Comparison of ENCODE assay signal across 11 mouse cellular contexts in genomic region chr3:152108003-152108395, GRCm38 (mm10). TPM values are rescaled to one million over a fixed set of nuclear protein-coding genes. Genes with fewer than 3 reads are reported as not detected.
A peak's percentile ranks its signal among the peaks of the same experiment; 100 is the strongest.
DNase-seq lines count a peak whose midpoint lies in the region; ATAC-seq and TF ChIP-seq lines count a peak whose summit lies in the region.
"Had no signal": no experiment of that assay in that cellular context is flagged by ENCODE, and none has a peak within 500 bp of the region (broad histone marks: within the 10 kb centered on the region; RNA-seq: fewer than 3 reads in every experiment).

No protein-coding gene starts in this region.

- H3K36me3 ChIP-seq in heart, postnatal 0 days (replicated peaks; ENCODE audit: control insufficient read depth, insufficient read depth, low read length) = no peaks in the 10 kb centered on the region
- no peaks in the 10 kb centered on the region for H3K36me3 ChIP-seq in lung, embryonic 16.5 days (ENCODE audit: control insufficient read depth, insufficient read depth, low read length)
- no peaks in the 10 kb centered on the region for H3K36me3 ChIP-seq in embryonic facial prominence, embryonic 12.5 days
- H3K36me3 ChIP-seq in midbrain, embryonic 15.5 days (replicated peaks) = no peaks in the 10 kb centered on the region

- no peaks in the 10 kb centered on the region for H3K27me3 ChIP-seq in heart, postnatal 0 days (ENCODE audit: control insufficient read depth, insufficient read depth, low read length)
- H3K27me3 ChIP-seq in lung, embryonic 16.5 days (ENCODE audit: control insufficient read depth, insufficient read depth, low read depth, low read length) = peaks cover 3% of the 10 kb centered on the region; the same call in 1 of the 2 replicates
- H3K27me3 ChIP-seq in embryonic facial prominence, embryonic 12.5 days = peaks cover 16% of the 10 kb centered on the region; the same call in 1 of the 2 replicates
- H3K27me3 ChIP-seq in midbrain, embryonic 15.5 days (replicated peaks) = 0 out of 2 replicates have a peak, but pooled peaks cover 5% of the 10 kb centered on the region
- H3K27me3 ChIP-seq in cerebellum, adult 2 months (ENCODE audit: control insufficient read depth, insufficient read depth, low read length) = no peaks in the 10 kb centered on the region

- no peak for TF ChIP-seq CTCF in heart, postnatal 0 days (IDR thresholded peaks at IDR 0.05; ENCODE audit: low read depth)
- no peak for TF ChIP-seq CTCF in cerebellum, adult 2 months (IDR thresholded peaks at IDR 0.05; ENCODE audit: borderline replicate concordance, insufficient read depth, low read depth, low read length)

- peaks cover 19% of the 10 kb centered on the region for H3K4me1 ChIP-seq in heart, postnatal 0 days (ENCODE audit: control insufficient read depth, insufficient read depth)
- H3K4me1 ChIP-seq in lung, embryonic 16.5 days (replicated peaks; ENCODE audit: control insufficient read depth, insufficient read depth, low read length) = peaks cover 21% of the 10 kb centered on the region
- H3K4me1 ChIP-seq in embryonic facial prominence, embryonic 12.5 days = peaks cover 49% of the 10 kb centered on the region
- peaks cover 26% of the 10 kb centered on the region for H3K4me1 ChIP-seq in midbrain, embryonic 15.5 days
- no peaks in the 10 kb centered on the region; the same call in 1 of the 2 replicates for H3K4me1 ChIP-seq in cerebellum, adult 2 months (ENCODE audit: control insufficient read depth, insufficient read depth, low read length)

- no peak for TF ChIP-seq POLR2A in cerebellum, adult 2 months (IDR thresholded peaks at IDR 0.05; ENCODE audit: borderline replicate concordance, insufficient read depth, low read length)

- no peaks in the 10 kb centered on the region for H3K9me3 ChIP-seq in heart, postnatal 0 days (replicated peaks; ENCODE audit: control insufficient read depth, low read length)
- H3K9me3 ChIP-seq in lung, embryonic 16.5 days (ENCODE audit: control insufficient read depth, low read length) = no peaks in the 10 kb centered on the region
- H3K9me3 ChIP-seq in embryonic facial prominence, embryonic 12.5 days = 0 out of 2 replicates have a peak, but pooled peaks cover 3% of the 10 kb centered on the region
- H3K9me3 ChIP-seq in midbrain, embryonic 15.5 days = no peaks in the 10 kb centered on the region

- 0 out of 2 replicates have a peak overlapping the region, but pooled peaks have one; percentile 33 for H3K4me3 ChIP-seq in heart, postnatal 0 days (ENCODE audit: low read depth, low read length)
- H3K4me3 ChIP-seq in lung, embryonic 16.5 days (ENCODE audit: low read length) = no peak overlapping the region
- H3K4me3 ChIP-seq in embryonic facial prominence, embryonic 12.5 days = no peak overlapping the region
- H3K4me3 ChIP-seq in midbrain, embryonic 15.5 days = no peak overlapping the region
- H3K4me3 ChIP-seq in cerebellum, adult 2 months (replicated peaks; ENCODE audit: insufficient read depth, low read depth, low read length) = no peak overlapping the region

- TF ChIP-seq EP300 in heart, postnatal 0 days (IDR thresholded peaks at IDR 0.05; ENCODE audit: low read depth) = no peak

- peak overlapping the region; percentile 56 for H3K4me2 ChIP-seq in heart, postnatal 0 days (ENCODE audit: low read depth, low read length)
- H3K4me2 ChIP-seq in lung, embryonic 16.5 days (ENCODE audit: low read depth, low read length) = peak overlapping the region; percentile 66
- peak overlapping the region; percentile 80 for H3K4me2 ChIP-seq in embryonic facial prominence, embryonic 12.5 days (replicated peaks)
- peak overlapping the region; percentile 89 for H3K4me2 ChIP-seq in midbrain, embryonic 15.5 days

- H3K27ac ChIP-seq in heart, postnatal 0 days (ENCODE audit: low read depth) = no peak overlapping the region
- no peak overlapping the region for H3K27ac ChIP-seq in lung, embryonic 16.5 days (ENCODE audit: low read length)
- peak overlapping the region; percentile 75; the same call in 1 of the 2 replicates for H3K27ac ChIP-seq in embryonic facial prominence, embryonic 12.5 days
- no peak overlapping the region for H3K27ac ChIP-seq in midbrain, embryonic 15.5 days
- H3K27ac ChIP-seq in cerebellum, adult 2 months (ENCODE audit: insufficient read depth, low read length) = no peak overlapping the region

- no peak overlapping the region for H3K9ac ChIP-seq in heart, postnatal 0 days (replicated peaks; ENCODE audit: low read depth, low read length)
- no peak overlapping the region for H3K9ac ChIP-seq in lung, embryonic 16.5 days (ENCODE audit: low read length)
- H3K9ac ChIP-seq in embryonic facial prominence, embryonic 12.5 days = no peak overlapping the region
- no peak overlapping the region for H3K9ac ChIP-seq in midbrain, embryonic 15.5 days

- DNase-seq in heart, postnatal 0 days (ENCODE audit: low spot score) = no peak
- no peak for DNase-seq in heart, adult 8-10 months (ENCODE audit: low spot score)
- no peak for DNase-seq in lung, postnatal 25 days (ENCODE audit: low spot score)
- no peak for DNase-seq in cerebellum, adult 2 months
- DNase-seq: cerebellum, postnatal 25 days; kidney, adult 2 months; right cerebral cortex, adult 18-20 months; thymus, postnatal 25 days had no signal

- ATAC-seq in heart, postnatal 0 days (ENCODE audit: insufficient read depth, low read depth) = no peak
- ATAC-seq in lung, embryonic 16.5 days (ENCODE audit: low read depth) = no peak
- no peak for ATAC-seq in embryonic facial prominence, embryonic 12.5 days (ENCODE audit: insufficient number of reproducible peaks, insufficient read depth, low FRiP score, low TSS enrichment)
- no peak for ATAC-seq in midbrain, embryonic 15.5 days (replicated peaks)

- WGBS in heart, postnatal 0 days = 59% methylated on average over 5 of the region's 5 CpGs
- 42% methylated on average over 5 of the region's 5 CpGs for WGBS in lung, embryonic 16.5 days
- WGBS in embryonic facial prominence, embryonic 12.5 days = 36% methylated on average over 5 of the region's 5 CpGs
- WGBS in midbrain, embryonic 15.5 days = 72% methylated on average over 5 of the region's 5 CpGs
- WGBS in cerebellum, adult 2 months = 87% methylated on average over 5 of the region's 5 CpGs

RNA-seq across cellular contexts. Expression of gene Gipc2, which starts 58.0 kb away (rescaled TPM):
- total RNA-seq in heart, postnatal 0 days (2014; rRNA removed; ENCODE audit: low replicate concordance) = not detected in 2 replicates
- polyA plus RNA-seq in heart, postnatal 0 days (2015; fragmentation: Nextera tagmentation; extraction: Ambion mirVana) = 3.3 and 3.6 TPM in 2 replicates
- total RNA-seq in heart, adult 8-10 months (2022) = 1 to 10 TPM; 3.0 to 4.8 (median 3.4) TPM
- polyA plus RNA-seq in lung, embryonic 16.5 days (2015; fragmentation: Nextera tagmentation; extraction: Ambion mirVana) = 12.3 and 13.4 TPM in 2 replicates
- 2.4 and 3.5 TPM in 2 replicates for polyA plus RNA-seq in embryonic facial prominence, embryonic 12.5 days (2016; fragmentation: Nextera tagmentation; extraction: Ambion mirVana)
- 7.8 and 12.3 TPM in 2 replicates for polyA plus RNA-seq in midbrain, embryonic 15.5 days (2015; fragmentation: Nextera tagmentation; extraction: Ambion mirVana)
- polyA plus RNA-seq in cerebellum, adult 2 months (2012; rRNA removed) = 9.7 and 10.4 TPM in 2 replicates
